Comparison of ENCODE assay signal across 27 mouse cellular contexts in the genomic region with DNA sequence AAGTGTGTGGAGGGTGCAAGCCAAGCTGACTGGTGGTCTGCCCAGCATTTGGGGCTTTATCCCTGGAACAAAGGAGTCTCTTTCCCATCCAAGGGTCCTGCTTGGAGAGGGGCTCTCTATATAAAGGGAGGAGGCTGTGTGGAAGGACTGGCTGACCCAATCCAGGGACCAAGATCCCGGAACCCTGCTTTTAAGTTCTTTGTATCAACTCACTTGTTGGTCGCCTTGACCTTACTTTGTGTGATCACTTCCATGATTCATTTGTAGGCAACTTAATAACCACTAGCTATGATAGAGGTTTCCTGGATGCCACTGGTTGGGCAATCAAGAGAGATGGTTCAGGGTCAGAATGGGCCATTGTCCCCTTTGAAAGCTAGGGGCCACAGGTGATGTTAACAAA. TPM values are rescaled to one million over a fixed set of nuclear protein-coding genes. Genes with fewer than 3 reads are reported as not detected.
"Had no signal": no experiment of that assay in that cellular context is flagged by ENCODE, and none has a peak within 500 bp of the region (broad histone marks: within the 10 kb centered on the region; RNA-seq: fewer than 3 reads in every experiment).

No protein-coding gene starts in this region.

- H3K36me3 ChIP-seq: embryonic facial prominence, embryonic 10.5 days; embryonic facial prominence, embryonic 12.5 days; embryonic facial prominence, embryonic 13.5 days; embryonic facial prominence, embryonic 15.5 days; forebrain, embryonic 12.5 days; forebrain, embryonic 15.5 days; heart, embryonic 10.5 days; heart, embryonic 12.5 days had no signal

- H3K4me1 ChIP-seq: embryonic facial prominence, embryonic 12.5 days; embryonic facial prominence, embryonic 13.5 days; embryonic facial prominence, embryonic 15.5 days; forebrain, embryonic 12.5 days; forebrain, embryonic 15.5 days; heart, embryonic 10.5 days; heart, embryonic 12.5 days had no signal

- H3K27me3 ChIP-seq: embryonic facial prominence, embryonic 12.5 days; embryonic facial prominence, embryonic 13.5 days; embryonic facial prominence, embryonic 15.5 days; forebrain, embryonic 12.5 days; forebrain, embryonic 15.5 days had no signal

- DNase-seq: cerebellum, postnatal 10 days; cerebellum, postnatal 14 days; cerebellum, postnatal 25 days; cerebellum, postnatal 36 days; embryo, embryonic 11 days; forebrain, postnatal 0 days; gastrocnemius, adult 2 months; gastrocnemius, postnatal 10 days; gastrocnemius, postnatal 14 days; gastrocnemius, postnatal 25 days; gastrocnemius, postnatal 36 days; heart, adult 11 months; heart, adult 18-20 months; heart, adult 2 months had no signal

- H3K9me3 ChIP-seq: embryonic facial prominence, embryonic 12.5 days; embryonic facial prominence, embryonic 13.5 days; embryonic facial prominence, embryonic 15.5 days; forebrain, embryonic 12.5 days; forebrain, embryonic 15.5 days; heart, embryonic 10.5 days; heart, embryonic 12.5 days had no signal

- ATAC-seq: forebrain, embryonic 14.5 days; forebrain, embryonic 15.5 days; forebrain, embryonic 16.5 days; forebrain, postnatal 0 days had no signal

- H3K9ac ChIP-seq: embryonic facial prominence, embryonic 12.5 days; embryonic facial prominence, embryonic 13.5 days; embryonic facial prominence, embryonic 15.5 days; forebrain, embryonic 12.5 days; forebrain, embryonic 15.5 days; forebrain, postnatal 0 days; heart, embryonic 12.5 days had no signal

- H3K4me3 ChIP-seq: embryonic facial prominence, embryonic 10.5 days; embryonic facial prominence, embryonic 12.5 days; embryonic facial prominence, embryonic 13.5 days; embryonic facial prominence, embryonic 15.5 days; erythroblast, embryonic 14.5 days; forebrain, embryonic 12.5 days; forebrain, embryonic 15.5 days; gastrocnemius, adult 2 months; heart, adult 2 months; heart, embryonic 10.5 days; heart, embryonic 12.5 days had no signal

- H3K27ac ChIP-seq: embryonic facial prominence, embryonic 10.5 days; embryonic facial prominence, embryonic 12.5 days; embryonic facial prominence, embryonic 13.5 days; embryonic facial prominence, embryonic 15.5 days; forebrain, embryonic 12.5 days; forebrain, embryonic 15.5 days; gastrocnemius, adult 2 months; heart, adult 2 months; heart, embryonic 10.5 days had no signal

- H3K4me2 ChIP-seq: embryonic facial prominence, embryonic 12.5 days; embryonic facial prominence, embryonic 13.5 days; embryonic facial prominence, embryonic 15.5 days; forebrain, embryonic 12.5 days; forebrain, embryonic 15.5 days; heart, embryonic 11.5 days; heart, embryonic 12.5 days had no signal

RNA-seq across cellular contexts. Expression of a gene that starts 11.7 kb away (rescaled TPM):
- total RNA-seq: granulocyte monocyte progenitor cell, adult 5-6 weeks had no signal
- polyA plus RNA-seq: erythroblast, embryonic 14.5 days had no signal
